Mouse (Mus musculus) megakaryocyte, embryonic 14.5 days (primary cell): Measurements from ENCODE around the gene Plcb2.

ENCODE experiments used
- FLI1 ChIP-seq: IDR thresholded peaks from 2 replicates; pipeline ENCODE4 v1.6.1; 2012; ENCODE audit warnings: low read length, inconsistent platforms, mixed read lengths
- GATA1 ChIP-seq: IDR thresholded peaks from 3 replicates; pipeline ENCODE4 v1.6.1; 2012; ENCODE audit warnings: mixed read lengths, low read length, inconsistent platforms, borderline replicate concordance

GRCm38 (mm10) chr2:118661891-118662290 lies 66.3 kb downstream of the Plcb2 start:
- no peak for TF ChIP-seq GATA1
- no peak for TF ChIP-seq FLI1
